Mouse (Mus musculus) bone marrow, adult 2 months (tissue): ENCODE measurements around the gene Catspere2.
"Not testable (repeated sequence)": the region's sequence is repeated elsewhere in the genome, so short reads cannot be mapped to it uniquely, and the experiment has no call there.

Experiments used
- CTCF ChIP-seq: fragments of 200-500 bp; IDR thresholded peaks from 2 replicates; pipeline ENCODE4 v1.5.1; 2011; ENCODE audit warnings: low read length, control low read depth; ENCODE audit not compliant: control insufficient read depth, insufficient read depth
- POLR2A ChIP-seq: fragments of 200-500 bp; IDR thresholded peaks from 2 replicates; pipeline ENCODE4 v1.6.1; 2011; ENCODE audit warnings: low read depth, mild to moderate bottlenecking, control low read depth, low read length, borderline replicate concordance; ENCODE audit not compliant: control insufficient read depth

- TF ChIP-seq CTCF, POLR2A: not testable (repeated sequence)
Observed at GRCm38 (mm10) chr1:178108514-178108913, 125.3 kb downstream of the Catspere2 start.
